Mouse (Mus musculus): Measurements from ENCODE around the gene Shb. TPM values are rescaled to one million over a fixed set of nuclear protein-coding genes. Genes with fewer than 3 reads are reported as not detected.
A peak's percentile ranks its signal among the peaks of the same experiment; 100 is the strongest.

Gene Shb
- polyA plus RNA-seq, 1 experiment from 2014 or later = 7.5 TPM

DNA sequence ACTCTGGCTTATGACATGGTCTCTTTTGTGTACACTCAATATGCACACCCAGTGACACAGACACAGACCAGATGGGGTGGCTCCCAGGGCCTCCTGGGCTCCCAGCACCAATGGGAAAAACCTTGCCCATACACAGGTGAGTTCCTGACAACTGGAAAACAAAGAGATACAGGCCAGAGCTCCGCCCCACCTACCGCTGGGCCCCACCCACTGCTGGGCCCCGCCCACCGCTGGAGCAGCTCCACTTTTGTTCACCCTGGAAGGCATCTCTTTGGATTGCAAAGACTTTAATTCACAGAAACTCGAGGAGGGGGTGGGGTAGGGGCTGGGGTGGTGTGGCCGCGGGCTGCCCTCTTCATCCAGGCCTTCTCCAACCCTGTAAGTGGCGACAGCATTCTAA, 108.9 kb downstream of the Shb start:
- no peaks in the 10 kb centered on the region for H3K36me3 ChIP-seq (ENCODE audit: control insufficient read depth, insufficient read depth, low read length)
- no peaks in the 10 kb centered on the region for H3K9me3 ChIP-seq (ENCODE audit: control insufficient read depth, low read length)
- H3K27ac ChIP-seq (ENCODE audit: low read depth, low read length) = no peak overlapping the region
- peaks cover 5% of the 10 kb centered on the region; the same call in 1 of the 2 replicates for H3K4me1 ChIP-seq (ENCODE audit: control insufficient read depth, insufficient read depth, low read length)
- DNase-seq (ENCODE audit: low spot score) (no peak), ATAC-seq (ENCODE audit: insufficient read depth, low FRiP score, low TSS enrichment) (no peak)
- H3K4me2 ChIP-seq (ENCODE audit: low read depth) = no peak overlapping the region
- no peak overlapping the region for H3K4me3 ChIP-seq (ENCODE audit: low read depth, low read length)
- no peaks in the 10 kb centered on the region for H3K27me3 ChIP-seq (ENCODE audit: control insufficient read depth, insufficient read depth, low read length)
- H3K9ac ChIP-seq (ENCODE audit: low read length) = no peak overlapping the region
- WGBS = 31% methylated on average over 8 of the region's 8 CpGs

DNA sequence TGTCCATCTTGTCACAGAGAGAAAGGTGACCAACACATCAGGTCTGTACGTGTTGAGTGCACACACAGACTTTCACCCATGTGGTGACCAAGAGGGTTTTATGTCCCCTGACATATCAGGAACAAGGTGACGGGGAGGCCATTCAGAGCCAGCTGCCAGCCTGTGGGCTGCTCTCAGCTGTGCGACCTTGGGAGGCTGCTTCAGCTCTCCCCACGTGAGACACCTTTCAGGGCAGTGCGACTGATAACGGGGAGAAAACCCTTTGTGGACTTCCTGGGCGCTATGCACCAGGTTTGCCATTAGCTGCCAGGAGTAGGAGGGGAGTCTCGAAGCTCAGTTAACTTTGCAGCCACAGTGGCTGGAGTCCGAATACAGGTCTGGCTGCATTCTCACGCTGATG, 109.6 kb downstream of the Shb start:
- 87% methylated on average over 10 of the region's 10 CpGs for WGBS
- no peaks in the 10 kb centered on the region for H3K27me3 ChIP-seq (ENCODE audit: control insufficient read depth, insufficient read depth, low read length)
- H3K27ac ChIP-seq (ENCODE audit: low read depth, low read length) = no peak overlapping the region

DNA sequence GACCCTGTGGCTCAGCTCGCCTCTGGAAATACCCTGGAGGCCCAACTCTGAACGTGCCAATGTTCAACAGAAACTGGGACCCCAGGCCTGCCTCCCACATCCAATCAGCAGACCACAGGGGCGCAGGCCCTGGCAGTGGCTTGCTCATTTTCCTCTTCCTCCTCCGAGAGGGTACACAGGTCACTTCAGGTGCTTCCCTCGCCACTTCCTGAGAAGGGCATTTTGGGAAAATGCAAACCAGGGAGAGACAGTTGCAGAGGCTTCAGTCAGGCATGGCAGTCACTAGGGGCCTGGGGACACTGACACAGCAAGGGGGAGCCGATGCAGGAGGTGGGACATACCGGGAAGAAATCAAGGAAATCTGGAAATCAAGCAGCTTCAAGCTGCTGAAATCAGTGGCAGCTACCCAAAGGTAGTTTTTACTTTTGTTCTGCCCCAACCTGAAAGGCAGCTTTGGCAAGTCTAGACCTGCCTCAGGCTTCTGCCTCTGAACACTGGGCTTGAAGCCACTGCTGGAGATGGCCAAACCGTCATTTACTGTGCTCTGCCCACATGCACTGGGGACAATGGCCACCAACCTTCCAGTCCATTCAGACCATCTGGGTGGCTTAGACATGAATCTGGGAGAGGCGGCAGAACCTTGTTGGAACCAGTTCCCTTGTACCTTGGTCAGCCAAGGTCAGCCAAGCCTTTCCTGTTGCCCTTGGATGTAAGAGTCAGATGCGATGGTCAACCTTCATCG, 110.6 kb downstream of the Shb start:
- H3K4me1 ChIP-seq (ENCODE audit: control insufficient read depth, insufficient read depth, low read length) = peaks cover 5% of the 10 kb centered on the region; the same call in 1 of the 2 replicates
- H3K27ac ChIP-seq (ENCODE audit: low read depth, low read length) = no peak overlapping the region
- H3K9ac ChIP-seq (ENCODE audit: low read length) = no peak overlapping the region
- H3K4me2 ChIP-seq (ENCODE audit: low read depth) = no peak overlapping the region
- WGBS = 79% methylated on average over 11 of the region's 11 CpGs
- H3K9me3 ChIP-seq (ENCODE audit: control insufficient read depth, low read length) = no peaks in the 10 kb centered on the region
- no peaks in the 10 kb centered on the region for H3K36me3 ChIP-seq (ENCODE audit: control insufficient read depth, insufficient read depth, low read length)
- ATAC-seq (ENCODE audit: insufficient read depth, low FRiP score, low TSS enrichment) (no peak), DNase-seq (ENCODE audit: low spot score) (no peak)
- no peak overlapping the region for H3K4me3 ChIP-seq (ENCODE audit: low read depth, low read length)
- H3K27me3 ChIP-seq (ENCODE audit: control insufficient read depth, insufficient read depth, low read length) = no peaks in the 10 kb centered on the region

More for the DNA sequence above, 109.6 kb downstream of the Shb start:
- Histone ChIP-seq H3K36me3 (ENCODE audit: control insufficient read depth, insufficient read depth, low read length) (no peaks in the 10 kb centered on the region), H3K4me2 (ENCODE audit: low read depth) (no peak overlapping the region), H3K9ac (ENCODE audit: low read length) (no peak overlapping the region), H3K9me3 (ENCODE audit: control insufficient read depth, low read length) (no peaks in the 10 kb centered on the region), H3K4me3 (ENCODE audit: low read depth, low read length) (no peak overlapping the region), H3K4me1 (ENCODE audit: control insufficient read depth, insufficient read depth, low read length) (peaks cover 5% of the 10 kb centered on the region; the same call in 1 of the 2 replicates)
- no peak for ATAC-seq (ENCODE audit: insufficient read depth, low FRiP score, low TSS enrichment)
- no peak for DNase-seq (ENCODE audit: low spot score)

DNA sequence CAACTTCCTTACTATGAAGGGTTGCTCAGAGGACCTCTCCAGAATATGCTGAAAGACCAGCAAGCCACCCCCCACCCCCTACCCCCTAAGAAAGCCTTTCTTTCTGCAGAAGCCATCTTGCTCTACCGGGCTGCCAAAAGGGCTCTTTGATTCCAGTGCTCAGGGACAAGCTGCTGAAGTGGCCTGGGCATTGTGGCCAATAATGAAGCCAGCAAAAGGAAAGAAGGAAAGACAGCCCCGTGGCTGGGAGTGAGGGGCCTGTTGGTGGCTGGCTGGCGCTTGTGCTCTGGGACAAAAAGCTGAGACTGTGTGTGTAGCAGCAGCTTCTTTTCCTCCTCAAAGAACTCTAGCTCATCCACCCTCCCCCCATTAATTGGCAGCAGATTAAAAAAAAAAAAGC, 111.5 kb downstream of the Shb start:
- 60% methylated on average over 3 of the region's 3 CpGs for WGBS
- no peak overlapping the region for H3K9ac ChIP-seq (ENCODE audit: low read length)
- ATAC-seq (ENCODE audit: insufficient read depth, low FRiP score, low TSS enrichment) (no peak), DNase-seq (ENCODE audit: low spot score) (no peak)
- H3K27me3 ChIP-seq (ENCODE audit: control insufficient read depth, insufficient read depth, low read length) = no peaks in the 10 kb centered on the region
- H3K9me3 ChIP-seq (ENCODE audit: control insufficient read depth, low read length) = no peaks in the 10 kb centered on the region
- H3K36me3 ChIP-seq (ENCODE audit: control insufficient read depth, insufficient read depth, low read length) = no peaks in the 10 kb centered on the region
- H3K4me2 ChIP-seq (ENCODE audit: low read depth) = no peak overlapping the region
- H3K4me3 ChIP-seq (ENCODE audit: low read depth, low read length) = no peak overlapping the region
- H3K27ac ChIP-seq (ENCODE audit: low read depth, low read length) = no peak overlapping the region
- H3K4me1 ChIP-seq (ENCODE audit: control insufficient read depth, insufficient read depth, low read length) = peaks cover 5% of the 10 kb centered on the region; the same call in 1 of the 2 replicates

DNA sequence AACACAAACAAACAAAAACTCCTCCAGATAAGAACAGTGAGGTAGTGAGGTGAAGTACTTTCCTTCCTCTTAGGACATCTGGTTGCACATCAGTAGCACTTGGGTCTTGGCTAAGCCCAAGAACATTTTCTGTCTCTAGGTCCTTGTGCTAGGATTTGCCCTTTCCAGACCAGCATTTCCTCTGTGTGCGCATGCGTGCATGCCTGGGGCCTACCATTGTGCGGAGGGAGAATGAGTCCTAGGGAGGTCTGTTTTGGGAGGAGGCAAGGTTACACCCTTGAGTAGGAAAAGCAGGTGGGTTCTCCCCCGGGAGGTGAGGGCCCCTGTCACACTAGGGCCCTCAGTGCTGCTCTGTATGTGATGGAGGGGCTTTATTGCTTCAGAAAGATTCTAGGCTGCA, 113.2 kb downstream of the Shb start:
- ATAC-seq (ENCODE audit: insufficient read depth, low FRiP score, low TSS enrichment) = no peak
- DNase-seq (ENCODE audit: low spot score) = no peak

DNA sequence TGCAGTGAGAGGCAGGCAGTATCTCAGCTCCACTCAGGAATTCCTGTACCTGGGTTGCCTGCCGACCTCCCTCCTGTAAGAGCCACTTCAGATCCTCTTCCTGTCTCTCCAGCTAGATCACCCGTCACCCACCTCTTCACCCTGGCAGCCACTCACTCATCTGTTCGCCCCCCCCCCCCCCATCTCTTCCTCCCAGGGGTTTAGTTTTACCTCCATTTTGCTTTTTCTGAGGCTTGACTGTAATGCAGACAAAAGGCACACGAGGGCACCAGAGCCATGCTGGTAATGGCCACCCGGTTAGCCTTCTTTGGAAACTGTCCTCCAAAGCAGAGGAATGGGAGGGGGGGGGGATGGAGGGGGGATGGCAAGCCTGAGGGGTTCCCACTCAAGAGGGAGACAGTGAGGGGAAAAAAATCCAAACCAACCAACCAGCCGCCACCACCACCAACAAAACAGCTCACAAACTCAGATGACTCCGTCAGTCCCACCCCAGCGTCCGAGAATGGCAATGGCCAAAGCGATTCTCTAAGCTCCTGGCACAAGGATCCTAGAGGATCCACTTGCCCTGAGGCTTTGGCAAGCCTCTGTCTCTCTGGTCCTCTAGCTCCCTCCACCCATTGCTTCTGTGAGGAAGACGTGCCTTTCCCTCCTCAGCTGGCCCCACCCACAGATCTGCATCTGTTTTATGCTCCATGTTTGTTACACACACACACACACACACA, 113.9 kb downstream of the Shb start:
- Histone ChIP-seq H3K9ac (ENCODE audit: low read length) (no peak overlapping the region), H3K36me3 (ENCODE audit: control insufficient read depth, insufficient read depth, low read length) (no peaks in the 10 kb centered on the region), H3K27ac (ENCODE audit: low read depth, low read length) (no peak overlapping the region), H3K27me3 (ENCODE audit: control insufficient read depth, insufficient read depth, low read length) (no peaks in the 10 kb centered on the region), H3K9me3 (ENCODE audit: control insufficient read depth, low read length) (no peaks in the 10 kb centered on the region), H3K4me1 (ENCODE audit: control insufficient read depth, insufficient read depth, low read length) (peaks cover under 1% of the 10 kb centered on the region; the same call in 1 of the 2 replicates), H3K4me3 (ENCODE audit: low read depth, low read length) (no peak overlapping the region), H3K4me2 (ENCODE audit: low read depth) (no peak overlapping the region)
- ATAC-seq (ENCODE audit: insufficient read depth, low FRiP score, low TSS enrichment) (peak; percentile 38), DNase-seq (ENCODE audit: low spot score) (peak; percentile 78)
- WGBS = 26% methylated on average over 10 of the region's 11 CpGs

More for the DNA sequence above, 113.2 kb downstream of the Shb start:
- no peak overlapping the region for H3K9ac ChIP-seq (ENCODE audit: low read length)
- H3K9me3 ChIP-seq (ENCODE audit: control insufficient read depth, low read length) = no peaks in the 10 kb centered on the region
- H3K27me3 ChIP-seq (ENCODE audit: control insufficient read depth, insufficient read depth, low read length) = no peaks in the 10 kb centered on the region
- no peak overlapping the region for H3K4me2 ChIP-seq (ENCODE audit: low read depth)
- WGBS = 87% methylated on average over 4 of the region's 4 CpGs
- H3K36me3 ChIP-seq (ENCODE audit: control insufficient read depth, insufficient read depth, low read length) = no peaks in the 10 kb centered on the region
- peaks cover 5% of the 10 kb centered on the region; the same call in 1 of the 2 replicates for H3K4me1 ChIP-seq (ENCODE audit: control insufficient read depth, insufficient read depth, low read length)
- H3K27ac ChIP-seq (ENCODE audit: low read depth, low read length) = no peak overlapping the region
- no peak overlapping the region for H3K4me3 ChIP-seq (ENCODE audit: low read depth, low read length)

DNA sequence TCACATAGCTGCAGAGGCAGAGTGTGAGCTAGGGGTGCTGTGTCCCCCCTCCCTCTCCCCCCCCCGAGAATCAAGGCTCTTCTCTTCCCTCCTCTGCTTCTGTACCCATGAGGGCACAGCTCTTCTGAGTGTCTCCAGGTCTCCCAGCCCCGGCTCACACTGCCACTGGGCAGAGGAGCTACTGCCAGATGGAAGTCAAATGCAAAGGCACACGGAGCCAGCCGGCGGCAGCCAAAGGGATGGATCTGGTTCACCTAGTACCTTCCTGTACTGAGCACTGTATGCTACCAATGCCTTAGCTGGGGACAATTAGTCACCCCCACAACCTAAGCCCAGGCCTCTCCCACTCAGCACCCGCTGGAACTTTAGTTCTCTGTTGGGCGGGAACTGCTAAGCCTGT, 116.0 kb downstream of the Shb start:
- 77% methylated on average over 7 of the region's 7 CpGs for WGBS

DNA sequence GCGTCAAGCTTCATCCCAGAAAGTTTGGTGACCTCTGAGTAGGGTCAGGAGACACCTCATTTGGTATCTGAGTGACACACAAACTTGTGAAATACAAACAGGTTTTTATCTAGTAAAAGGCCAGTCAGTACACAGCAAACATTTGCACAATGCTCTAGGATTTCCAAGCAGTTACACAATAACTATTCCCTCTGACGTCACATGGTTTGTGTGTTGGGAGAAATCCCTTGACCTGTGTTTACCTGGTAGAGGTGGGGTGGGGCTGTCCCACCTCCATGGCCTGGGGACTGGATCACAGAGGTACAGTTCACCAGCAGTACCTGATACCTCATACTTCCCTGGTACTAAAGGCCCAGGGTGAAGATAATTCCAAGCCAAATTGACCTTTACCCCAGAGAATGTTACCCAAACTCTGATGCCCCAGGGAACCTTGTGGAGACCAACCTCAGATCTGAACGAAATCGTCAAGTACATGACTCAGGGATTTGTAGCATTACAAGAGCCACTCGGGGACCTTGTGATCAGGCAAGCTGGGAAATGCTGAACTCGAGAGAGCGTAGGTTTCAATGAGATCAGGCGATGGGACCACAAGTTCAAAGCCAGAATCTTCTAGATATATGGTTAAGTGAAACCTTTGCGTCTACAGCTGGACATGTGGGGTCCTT, 118.5 kb downstream of the Shb start:
- WGBS = 83% methylated on average over 9 of the region's 9 CpGs
- no peaks in the 10 kb centered on the region for H3K27me3 ChIP-seq (ENCODE audit: control insufficient read depth, insufficient read depth, low read length)

More for the DNA sequence above, 116.0 kb downstream of the Shb start:
- no peak for DNase-seq (ENCODE audit: low spot score)
- no peak overlapping the region for H3K4me3 ChIP-seq (ENCODE audit: low read depth, low read length)
- no peaks in the 10 kb centered on the region for H3K36me3 ChIP-seq (ENCODE audit: control insufficient read depth, insufficient read depth, low read length)
- no peak overlapping the region for H3K27ac ChIP-seq (ENCODE audit: low read depth, low read length)
- H3K9ac ChIP-seq (ENCODE audit: low read length) = no peak overlapping the region; the same call in 1 of the 2 replicates
- H3K27me3 ChIP-seq (ENCODE audit: control insufficient read depth, insufficient read depth, low read length) = no peaks in the 10 kb centered on the region
- no peaks in the 10 kb centered on the region for H3K9me3 ChIP-seq (ENCODE audit: control insufficient read depth, low read length)
- ATAC-seq (ENCODE audit: insufficient read depth, low FRiP score, low TSS enrichment) = no peak
- H3K4me2 ChIP-seq (ENCODE audit: low read depth) = no peak overlapping the region
- no peaks in the 10 kb centered on the region for H3K4me1 ChIP-seq (ENCODE audit: control insufficient read depth, insufficient read depth, low read length)

More for the DNA sequence above, 118.5 kb downstream of the Shb start:
- ATAC-seq (ENCODE audit: insufficient read depth, low FRiP score, low TSS enrichment) (no peak), DNase-seq (ENCODE audit: low spot score) (no peak)
- Histone ChIP-seq H3K4me1 (ENCODE audit: control insufficient read depth, insufficient read depth, low read length) (peaks cover 4% of the 10 kb centered on the region; the same call in 1 of the 2 replicates), H3K9ac (ENCODE audit: low read length) (no peak overlapping the region), H3K4me2 (ENCODE audit: low read depth) (no peak overlapping the region), H3K9me3 (ENCODE audit: control insufficient read depth, low read length) (no peaks in the 10 kb centered on the region), H3K4me3 (ENCODE audit: low read depth, low read length) (no peak overlapping the region), H3K36me3 (ENCODE audit: control insufficient read depth, insufficient read depth, low read length) (no peaks in the 10 kb centered on the region), H3K27ac (ENCODE audit: low read depth, low read length) (no peak overlapping the region)
